Mouse (Mus musculus) embryo, embryonic 11 days (tissue): ENCODE results near the gene Xrcc3.

Experiments used
- DNase-seq: peaks from one replicate; pipeline ENCODE4 v3.0.0-alpha.2; 2015

Gene Xrcc3

DNA sequence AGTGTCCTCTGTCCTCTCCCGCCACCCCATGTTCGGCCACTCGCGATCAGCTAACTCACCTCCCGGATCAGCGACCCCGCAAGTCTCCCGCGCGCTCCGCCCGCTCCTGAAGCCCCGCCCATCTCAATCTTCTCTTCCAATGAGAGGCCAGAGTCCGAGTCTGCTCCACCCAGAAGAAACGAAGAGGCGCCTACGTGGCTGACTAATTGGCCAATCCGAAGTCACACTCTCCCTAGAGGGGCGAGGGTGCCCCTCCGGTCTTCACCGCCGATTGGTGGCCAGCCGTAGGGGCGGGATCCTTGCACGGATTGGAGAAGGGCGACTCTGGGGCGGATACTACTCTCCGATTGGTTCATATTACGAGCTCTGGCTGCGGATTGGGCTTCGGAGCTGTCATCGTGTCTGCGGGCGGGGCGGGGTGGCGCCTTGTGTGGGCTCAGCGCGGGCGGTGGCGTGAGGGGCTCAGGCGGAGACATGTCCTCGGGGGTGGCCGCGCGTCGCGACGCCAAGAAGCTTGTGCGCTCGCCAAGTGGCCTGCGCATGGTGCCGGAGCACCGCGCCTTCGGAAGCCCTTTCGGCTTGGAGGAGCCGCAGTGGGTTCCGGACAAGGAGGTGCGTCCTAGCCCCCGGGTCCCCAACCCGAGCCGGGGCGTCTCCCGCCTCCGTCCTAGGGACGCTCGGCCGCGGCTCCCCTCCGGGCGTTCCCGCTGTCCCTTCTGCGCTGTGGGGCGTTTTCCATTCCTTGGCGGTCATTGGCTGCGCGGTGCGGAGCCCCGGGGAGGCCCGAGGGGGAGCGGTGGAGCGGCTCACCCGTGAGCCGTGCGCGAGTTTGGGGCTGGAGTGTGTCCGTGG lies at the start of gene Xrcc3, which contains the start of gene Zfyve21:
TSS of gene Xrcc3 (minus strand) at position 108 of the 852 bp plus-strand sequence.
TSS of gene Zfyve21 (plus strand) at position 405 of the 852 bp plus-strand sequence.
- DNase-seq: peak; percentile 99

DNA sequence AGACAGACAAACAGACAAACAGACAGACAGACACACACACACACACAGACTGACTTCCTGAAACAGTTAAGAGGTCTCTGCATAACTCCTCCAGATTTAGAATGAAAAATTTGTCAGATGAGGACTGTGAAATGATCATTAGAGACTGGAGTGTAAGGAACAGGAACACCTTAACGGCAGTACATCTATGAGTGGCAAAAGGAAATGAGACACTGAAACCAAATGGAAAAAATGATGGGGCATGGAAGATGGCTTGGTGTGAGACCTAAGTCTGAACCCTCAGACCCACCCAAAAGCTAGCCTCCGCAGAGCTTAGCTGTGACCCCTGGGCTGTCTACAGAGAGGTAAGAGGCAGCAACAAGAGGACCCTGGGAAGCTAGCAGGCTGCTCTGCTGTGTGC lies 41.8 kb upstream of the Xrcc3 start:
- no peak for DNase-seq

DNA sequence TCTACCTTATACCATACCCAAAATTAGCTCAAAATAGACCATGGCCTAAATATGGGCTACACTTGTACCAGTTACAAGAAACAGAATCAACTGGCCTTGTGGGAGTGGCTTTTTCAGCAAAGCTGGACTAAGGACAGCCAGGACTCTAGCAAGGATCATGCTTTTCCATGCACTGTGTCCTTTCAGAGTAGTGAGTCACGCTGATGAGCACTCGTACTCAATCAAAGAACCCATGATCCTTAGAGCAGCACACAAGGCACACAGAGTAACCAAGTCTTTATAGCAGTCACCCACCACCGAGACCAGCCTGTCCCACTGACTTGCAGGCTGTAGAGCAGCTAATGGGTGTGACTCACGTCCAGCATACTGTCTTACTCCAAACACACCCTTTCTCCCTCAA lies 39.9 kb upstream of the Xrcc3 start:
- no peak for DNase-seq

- no peak for DNase-seq
Observed at GRCm38 (mm10) chr12:111853011-111853436, 39.4 kb upstream of the Xrcc3 start.

GRCm38 (mm10) chr12:111851745-111852144 lies 38.1 kb upstream of the Xrcc3 start:
- no peak for DNase-seq

DNA sequence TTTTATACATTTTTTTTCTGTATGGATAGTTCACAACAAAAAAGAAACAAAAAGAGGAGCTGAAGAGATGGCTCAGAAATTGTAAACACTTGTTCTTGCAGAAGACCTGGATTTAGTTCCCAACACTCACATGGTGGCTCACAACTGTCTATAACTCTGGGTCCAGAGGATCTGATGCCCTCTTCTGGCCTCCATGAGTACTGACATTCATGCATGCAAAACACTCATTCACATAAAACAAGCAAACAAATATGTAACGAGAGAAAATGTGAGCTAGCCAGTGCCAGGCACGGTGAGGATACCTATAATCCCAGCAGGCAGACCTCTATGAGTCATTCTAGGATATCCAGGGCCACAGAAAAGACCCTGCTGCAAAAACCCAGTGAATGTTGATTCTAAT lies 37.6 kb upstream of the Xrcc3 start:
- no peak for DNase-seq

GRCm38 (mm10) chr12:111848300-111848798 lies 34.7 kb upstream of the Xrcc3 start:
- peak; percentile 9 for DNase-seq

GRCm38 (mm10) chr12:111846815-111847214 lies 33.1 kb upstream of the Xrcc3 start:
- DNase-seq: no peak

DNA sequence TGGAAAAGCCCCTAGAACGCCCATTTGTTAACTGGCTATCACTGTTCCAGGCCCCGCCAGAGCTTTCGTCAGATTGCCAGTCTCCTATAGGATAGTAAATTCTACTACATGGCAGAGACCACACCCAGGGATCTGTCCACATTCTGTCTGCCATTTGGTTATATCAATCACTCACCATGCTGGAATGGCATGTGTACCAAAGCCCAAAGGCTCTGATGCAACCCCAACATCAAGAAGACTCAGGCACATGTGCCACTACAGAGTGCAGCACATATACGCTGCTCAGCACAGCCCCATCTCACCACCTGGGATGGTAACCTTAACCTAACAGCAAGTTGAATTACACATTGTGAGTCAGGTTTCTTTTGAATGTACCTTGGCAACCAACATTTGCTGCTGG lies 32.3 kb upstream of the Xrcc3 start:
- no peak for DNase-seq

- DNase-seq: no peak
Observed at GRCm38 (mm10) chr12:111843470-111843869, 29.8 kb upstream of the Xrcc3 start.

DNA sequence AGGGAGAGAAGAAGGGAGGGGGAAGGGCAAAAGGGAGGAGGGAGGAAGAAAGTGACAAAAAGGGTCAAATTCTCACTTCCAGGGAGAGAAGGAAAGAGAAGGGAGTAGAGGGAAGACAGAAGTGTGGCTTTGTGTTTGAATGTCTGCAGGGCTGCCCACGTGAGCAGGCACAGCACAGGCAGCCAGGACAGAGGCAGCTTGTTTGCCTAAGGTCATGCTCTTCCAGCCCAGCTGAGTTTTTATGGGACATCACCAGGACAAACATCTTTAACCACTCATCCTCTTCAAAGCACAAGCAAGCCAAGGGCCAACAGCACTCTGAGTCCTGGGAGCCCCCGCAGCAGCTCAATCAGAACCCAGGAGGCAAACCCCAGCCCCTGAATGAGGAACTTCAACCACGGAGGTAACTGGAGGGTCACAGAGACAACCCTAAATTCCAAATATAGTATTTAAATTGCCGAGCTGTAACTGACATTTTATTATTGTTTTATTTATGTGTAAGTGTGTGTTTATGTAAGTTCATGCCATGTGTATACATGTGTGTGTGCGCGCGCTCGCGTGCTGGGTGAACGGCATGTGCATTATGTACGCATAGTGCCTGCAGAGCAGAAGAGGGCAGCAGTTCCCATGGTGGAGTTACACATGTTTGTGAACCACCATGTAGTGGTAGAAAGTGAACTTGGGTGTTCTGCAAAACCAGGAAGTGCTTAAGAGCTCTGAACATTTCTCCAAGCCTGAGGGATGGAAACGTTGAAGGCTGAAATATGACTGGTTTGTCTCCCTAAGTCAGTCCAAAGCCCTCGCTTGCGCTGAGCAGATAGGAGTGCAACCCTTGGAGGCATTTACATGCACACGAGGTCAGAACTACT lies 29.1 kb upstream of the Xrcc3 start:
- DNase-seq: peak; percentile 7

DNA sequence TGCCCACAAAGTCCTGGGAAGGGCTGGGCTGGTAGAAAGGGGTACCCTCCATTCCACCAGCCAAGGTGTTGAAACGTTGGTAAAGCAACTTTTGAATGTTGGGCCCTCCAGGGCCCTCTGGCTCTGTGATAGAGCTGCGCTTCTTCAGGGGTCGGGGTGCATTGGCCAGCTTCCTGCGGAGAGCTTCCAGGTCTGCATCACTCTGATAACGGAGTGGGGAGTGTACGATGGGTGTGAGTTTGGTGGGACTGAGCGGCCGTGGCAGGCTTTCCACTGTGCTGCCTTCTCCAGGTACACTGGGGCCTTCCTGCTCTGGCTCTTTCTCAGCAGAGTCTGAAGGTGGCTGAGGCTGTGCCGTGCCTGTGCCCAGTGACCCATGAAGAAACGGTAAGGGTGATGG lies 19.8 kb upstream of the Xrcc3 start:
- DNase-seq: no peak

DNA sequence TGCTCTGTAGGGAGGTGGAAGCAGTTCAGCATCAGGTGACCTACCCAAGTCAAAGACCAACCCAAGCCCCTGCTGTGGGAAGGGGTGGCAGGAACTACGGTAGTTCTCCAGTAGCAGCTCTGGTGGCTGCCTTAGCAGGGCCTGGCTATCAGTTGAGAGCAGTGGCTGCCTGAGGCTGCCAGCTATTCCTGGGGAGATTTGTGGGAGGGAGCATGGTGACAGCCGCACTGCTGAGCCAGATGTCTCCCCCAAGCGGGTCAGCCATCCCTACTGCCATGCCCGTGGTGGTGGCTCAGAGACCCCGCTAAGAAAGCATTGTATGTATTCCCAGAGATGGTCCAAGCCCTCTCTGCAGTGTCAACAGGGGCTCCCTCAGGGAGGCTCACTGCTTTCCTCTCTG lies 19.0 kb upstream of the Xrcc3 start:
- DNase-seq: no peak

- no peak for DNase-seq
Observed at GRCm38 (mm10) chr12:111830375-111830774, 16.7 kb upstream of the Xrcc3 start.

- no peak for DNase-seq
Observed at GRCm38 (mm10) chr12:111829954-111830353, 16.3 kb upstream of the Xrcc3 start.

- DNase-seq: no peak
Observed at GRCm38 (mm10) chr12:111829447-111829846, 15.8 kb upstream of the Xrcc3 start.

DNA sequence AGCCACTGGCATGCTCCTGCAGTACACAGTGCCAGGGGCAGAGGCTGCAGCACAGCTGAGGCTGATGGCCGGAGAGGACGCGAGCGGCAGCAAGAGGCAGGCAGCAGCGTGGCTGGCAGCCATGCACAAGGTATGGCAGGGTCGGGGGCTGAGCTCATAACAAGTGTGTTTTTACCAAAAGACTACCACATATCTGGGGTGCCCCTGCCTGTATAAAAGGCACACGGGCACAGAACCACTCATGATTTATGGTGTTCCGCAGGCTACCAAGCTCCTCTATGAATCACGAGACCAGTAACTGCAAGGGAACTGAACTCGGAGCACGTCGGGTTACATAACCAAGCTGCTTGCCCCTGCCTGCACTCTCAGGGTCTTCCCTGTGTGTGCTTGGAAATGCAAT lies 13.9 kb upstream of the Xrcc3 start:
- no peak for DNase-seq

DNA sequence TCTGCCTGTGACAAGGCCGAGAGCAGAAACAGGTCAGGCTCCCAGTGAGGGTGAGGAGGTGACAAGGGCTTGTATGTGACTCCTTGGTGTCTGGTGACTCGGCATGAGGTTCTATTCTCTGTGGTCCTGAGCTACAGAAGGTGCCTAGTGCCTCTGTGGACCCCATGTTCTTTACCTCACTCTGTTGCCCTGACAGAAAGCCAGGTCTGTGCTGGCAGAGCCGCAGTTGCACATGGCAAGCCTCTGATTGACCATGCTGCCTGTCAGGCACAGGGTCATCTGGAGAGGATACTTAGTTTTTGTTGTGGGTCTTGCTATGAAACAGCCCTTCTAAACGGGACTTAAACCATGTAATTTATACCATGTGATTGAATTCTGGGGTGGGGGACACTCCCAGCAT lies 8.3 kb upstream of the Xrcc3 start:
- DNase-seq: no peak

- no peak for DNase-seq
Observed at GRCm38 (mm10) chr12:111820708-111821107, 7.0 kb upstream of the Xrcc3 start.

DNA sequence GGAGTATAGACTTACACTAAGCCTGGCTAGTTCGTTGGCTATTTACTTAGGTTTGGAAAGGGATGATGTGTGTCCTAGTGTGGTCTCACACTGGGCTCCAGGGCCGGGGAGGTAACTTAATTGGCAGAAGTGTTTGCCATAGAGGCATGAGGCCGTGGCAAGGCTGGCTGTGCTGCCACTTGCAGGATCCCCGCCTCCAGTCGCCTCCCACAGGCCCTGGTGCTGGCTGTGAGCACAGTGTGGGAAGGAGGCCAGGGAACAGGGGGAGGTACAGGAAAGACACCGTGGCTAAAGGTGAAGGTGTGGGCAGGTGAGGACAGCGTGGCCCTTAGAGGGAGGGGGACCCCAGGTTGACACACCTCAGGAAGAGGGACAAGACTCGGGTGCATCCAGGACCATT lies 6.3 kb upstream of the Xrcc3 start:
- no peak for DNase-seq

DNA sequence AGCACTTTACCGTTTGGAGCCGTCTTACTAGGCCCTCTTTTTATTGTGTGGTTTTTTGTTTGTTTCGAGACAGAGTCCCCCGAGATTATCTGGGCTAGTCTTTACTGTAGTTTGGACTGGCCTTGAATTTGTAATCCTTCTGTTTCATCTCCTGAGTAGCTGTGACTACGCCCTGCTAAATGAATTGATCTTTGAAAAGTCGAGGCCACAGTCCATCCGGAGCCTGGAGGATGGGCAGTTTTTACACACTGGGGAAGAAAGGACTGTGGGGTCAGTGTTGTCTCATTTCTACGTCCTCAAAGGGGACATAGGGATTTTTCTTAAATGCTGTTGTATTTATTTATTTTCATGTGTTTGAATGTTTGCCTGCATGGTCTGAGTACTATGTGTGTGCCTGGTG lies 4.3 kb upstream of the Xrcc3 start:
- DNase-seq: no peak

GRCm38 (mm10) chr12:111816967-111817366 lies 3.3 kb upstream of the Xrcc3 start:
- no peak for DNase-seq

GRCm38 (mm10) chr12:111816528-111816927 lies 2.9 kb upstream of the Xrcc3 start:
- DNase-seq: peak; percentile 6
